Mouse (Mus musculus): ENCODE measurements around the gene Hs3st3b1.

DNA sequence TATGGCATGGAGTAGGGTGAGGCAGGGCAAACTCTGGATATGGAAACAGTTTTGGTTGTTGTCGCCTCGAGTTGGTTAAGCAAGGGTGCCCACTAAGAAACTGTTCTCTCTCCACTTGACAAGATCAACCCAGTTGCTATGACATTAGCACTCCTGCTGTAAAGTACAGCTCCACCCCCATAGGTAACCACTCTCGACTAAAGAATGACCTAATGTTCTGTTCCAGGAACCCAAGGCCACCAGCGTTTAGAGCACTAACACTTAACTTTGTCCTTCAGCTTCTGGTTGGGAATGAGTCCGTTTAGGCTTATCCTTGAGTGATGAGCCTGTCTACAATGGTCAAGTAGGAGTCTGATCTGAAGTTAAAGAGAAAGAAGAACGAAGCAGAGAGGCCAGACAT is 76.7 kb downstream of the Hs3st3b1 start:
- TF ChIP-seq CTCF (conservative IDR thresholded peaks at IDR 0.05; ENCODE audit: insufficient read depth, insufficient read length, low read depth, low read length) (no peak), POLR2A (IDR thresholded peaks at IDR 0.05; ENCODE audit: low read depth, low read length) (no peak)
